ENCODE assay signal across 17 mouse cellular contexts in the genomic region with DNA sequence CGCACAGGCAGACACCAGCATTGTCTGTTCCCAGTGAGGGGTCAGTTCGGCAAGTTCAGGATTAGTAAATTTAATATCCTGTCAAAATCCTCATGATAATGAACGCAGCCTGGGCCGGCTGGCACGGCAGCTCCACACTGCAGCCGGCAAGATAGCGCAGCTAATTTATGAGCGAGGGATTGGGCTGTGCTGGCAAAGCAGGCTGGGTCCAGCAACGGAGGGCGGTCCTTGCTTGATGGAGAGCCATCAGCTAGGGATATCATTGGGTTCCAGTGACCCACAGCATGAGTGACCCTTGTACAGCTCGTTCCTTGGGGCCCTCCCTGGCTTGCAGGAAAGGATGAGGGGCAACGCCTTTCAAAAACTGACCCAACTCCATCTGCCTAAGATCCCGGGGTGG. TPM values are rescaled to one million over a fixed set of nuclear protein-coding genes. Genes with fewer than 3 reads are reported as not detected.
DNase-seq lines count a peak whose midpoint lies in the region; ATAC-seq and TF ChIP-seq lines count a peak whose summit lies in the region.
"Had no signal": no experiment of that assay in that cellular context is flagged by ENCODE, and none has a peak within 500 bp of the region (broad histone marks: within the 10 kb centered on the region; RNA-seq: fewer than 3 reads in every experiment).

No protein-coding gene starts in this region.

- intact Hi-C loops in heart, postnatal 10 days (cut with DNase I), result no loop called here

- H3K4me2 ChIP-seq in embryonic facial prominence, embryonic 11.5 days (ENCODE audit: low read depth, low read length), result no peak overlapping the region
- H3K4me2 ChIP-seq in forebrain, postnatal 0 days (ENCODE audit: low read depth), result peak overlapping the region; percentile 41
- peak overlapping the region; percentile 13; the same call in 1 of the 2 replicates for H3K4me2 ChIP-seq in midbrain, embryonic 11.5 days
- H3K4me2 ChIP-seq in neural tube, embryonic 15.5 days, result peak overlapping the region; percentile 13
- H3K4me2 ChIP-seq: kidney, embryonic 15.5 days had no signal

- H3K9ac ChIP-seq in embryonic facial prominence, embryonic 11.5 days (replicated peaks; ENCODE audit: low read length), result no peak overlapping the region
- peak overlapping the region; percentile 33 for H3K9ac ChIP-seq in forebrain, postnatal 0 days
- H3K9ac ChIP-seq in midbrain, embryonic 11.5 days (ENCODE audit: low read length), result no peak overlapping the region
- H3K9ac ChIP-seq in neural tube, embryonic 15.5 days (replicated peaks), result no peak overlapping the region
- H3K9ac ChIP-seq: kidney, embryonic 15.5 days had no signal

- H3K36me3 ChIP-seq in embryonic facial prominence, embryonic 11.5 days (replicated peaks; ENCODE audit: control insufficient read depth, insufficient read depth, low read depth, low read length), result no peaks in the 10 kb centered on the region
- no peaks in the 10 kb centered on the region for H3K36me3 ChIP-seq in embryonic facial prominence, embryonic 10.5 days (replicated peaks)
- no peaks in the 10 kb centered on the region for H3K36me3 ChIP-seq in forebrain, postnatal 0 days (ENCODE audit: insufficient read depth)
- no peaks in the 10 kb centered on the region for H3K36me3 ChIP-seq in midbrain, embryonic 11.5 days (ENCODE audit: control insufficient read depth, insufficient read depth, low read length)
- no peaks in the 10 kb centered on the region for H3K36me3 ChIP-seq in neural tube, embryonic 15.5 days
- no peaks in the 10 kb centered on the region for H3K36me3 ChIP-seq in kidney, adult 2 months (ENCODE audit: control insufficient read depth, insufficient read depth, low read length)
- H3K36me3 ChIP-seq: kidney, embryonic 15.5 days had no signal

- TF ChIP-seq CTCF in forebrain, postnatal 0 days (IDR thresholded peaks at IDR 0.05; ENCODE audit: low read depth), result no peak
- no peak for TF ChIP-seq CTCF in kidney, adult 2 months (conservative IDR thresholded peaks at IDR 0.05; ENCODE audit: insufficient read depth, insufficient read length, low read depth, low read length)

- H3K27ac ChIP-seq in embryonic facial prominence, embryonic 11.5 days (replicated peaks; ENCODE audit: low read depth, low read length), result no peak overlapping the region
- H3K27ac ChIP-seq in embryonic facial prominence, embryonic 10.5 days (replicated peaks), result no peak overlapping the region
- H3K27ac ChIP-seq in forebrain, postnatal 0 days (ENCODE audit: low read depth, low read length), result peak overlapping the region; percentile 76
- H3K27ac ChIP-seq in midbrain, embryonic 11.5 days (ENCODE audit: low read depth, low read length), result peak overlapping the region; percentile 35
- H3K27ac ChIP-seq in neural tube, embryonic 15.5 days (replicated peaks), result no peak overlapping the region
- no peak overlapping the region for H3K27ac ChIP-seq in kidney, adult 2 months (ENCODE audit: insufficient read depth, low read depth, low read length)
- H3K27ac ChIP-seq: kidney, embryonic 15.5 days; layer of hippocampus, adult 2 months had no signal

- no peak for DNase-seq in embryonic facial prominence, embryonic 11.5 days (ENCODE audit: low spot score)
- no peak for DNase-seq in embryonic facial prominence, embryonic 10.5 days (ENCODE audit: low spot score)
- peak; percentile 53 for DNase-seq in forebrain, postnatal 0 days
- no peak for DNase-seq in midbrain, embryonic 11.5 days (ENCODE audit: low spot score, missing footprints)
- DNase-seq in spleen, postnatal 14 days (ENCODE audit: low spot score in 2 of 2), result no peak
- no peak for DNase-seq in heart, postnatal 10 days
- no peak for DNase-seq in kidney, adult 2 months
- DNase-seq: adrenal gland, postnatal 25 days; B cell, adult 2 months; heart, postnatal 4 days; liver; lung, adult 2 months had no signal

- ATAC-seq in embryonic facial prominence, embryonic 11.5 days (replicated peaks; ENCODE audit: insufficient number of reproducible peaks, low FRiP score, low TSS enrichment, low read depth), result 0 out of 2 replicates have a peak, but pooled peaks have one; percentile 8
- ATAC-seq in forebrain, postnatal 0 days, result peak; percentile 23; the same call in 1 of the 2 replicates
- ATAC-seq in midbrain, embryonic 11.5 days (ENCODE audit: low FRiP score), result peak; percentile 38
- 0 out of 2 replicates have a peak, but pooled peaks have one; percentile 19 for ATAC-seq in neural tube, embryonic 15.5 days (ENCODE audit: low FRiP score)

- WGBS in embryonic facial prominence, embryonic 11.5 days, result 68% methylated on average over 13 of the region's 13 CpGs
- WGBS in embryonic facial prominence, embryonic 10.5 days, result 69% methylated on average over 13 of the region's 13 CpGs
- WGBS in forebrain, postnatal 0 days, result 11% methylated on average over 13 of the region's 13 CpGs
- 50% methylated on average over 13 of the region's 13 CpGs for WGBS in midbrain, embryonic 11.5 days
- WGBS in neural tube, embryonic 15.5 days, result 29% methylated on average over 13 of the region's 13 CpGs
- WGBS in kidney, adult 2 months, result 62% methylated on average over 13 of the region's 13 CpGs

- peaks cover 5% of the 10 kb centered on the region; the same call in 1 of the 2 replicates for H3K4me1 ChIP-seq in embryonic facial prominence, embryonic 11.5 days (ENCODE audit: control insufficient read depth, insufficient read depth, low read length)
- peaks cover 54% of the 10 kb centered on the region for H3K4me1 ChIP-seq in embryonic facial prominence, embryonic 10.5 days
- H3K4me1 ChIP-seq in forebrain, postnatal 0 days (ENCODE audit: insufficient read depth), result peaks cover 29% of the 10 kb centered on the region
- peaks cover 34% of the 10 kb centered on the region for H3K4me1 ChIP-seq in midbrain, embryonic 11.5 days (ENCODE audit: control insufficient read depth, insufficient read depth, low read length)
- H3K4me1 ChIP-seq in neural tube, embryonic 15.5 days, result peaks cover 44% of the 10 kb centered on the region
- no peaks in the 10 kb centered on the region for H3K4me1 ChIP-seq in kidney, adult 2 months (ENCODE audit: control insufficient read depth, insufficient read depth, low read length)

- no peak overlapping the region for H3K4me3 ChIP-seq in embryonic facial prominence, embryonic 11.5 days (ENCODE audit: low read depth, low read length)
- no peak overlapping the region for H3K4me3 ChIP-seq in embryonic facial prominence, embryonic 10.5 days
- peak overlapping the region; percentile 4; the same call in 1 of the 2 replicates for H3K4me3 ChIP-seq in forebrain, postnatal 0 days (ENCODE audit: low read depth, low read length)
- no peak overlapping the region for H3K4me3 ChIP-seq in midbrain, embryonic 11.5 days (ENCODE audit: low read depth, low read length)
- H3K4me3 ChIP-seq in neural tube, embryonic 15.5 days (replicated peaks), result no peak overlapping the region
- H3K4me3 ChIP-seq in kidney, adult 2 months (ENCODE audit: insufficient read depth, low read depth, low read length), result no peak overlapping the region
- H3K4me3 ChIP-seq: kidney, embryonic 15.5 days; layer of hippocampus, adult 2 months had no signal

- no peak for TF ChIP-seq POLR2A in kidney, adult 2 months (IDR thresholded peaks at IDR 0.05; ENCODE audit: low read depth, low read length)

- no peaks in the 10 kb centered on the region for H3K9me3 ChIP-seq in embryonic facial prominence, embryonic 11.5 days (replicated peaks; ENCODE audit: control insufficient read depth, low read length)
- no peaks in the 10 kb centered on the region for H3K9me3 ChIP-seq in embryonic facial prominence, embryonic 10.5 days
- H3K9me3 ChIP-seq in forebrain, postnatal 0 days (ENCODE audit: low read length), result no peaks in the 10 kb centered on the region
- H3K9me3 ChIP-seq in midbrain, embryonic 11.5 days (ENCODE audit: control insufficient read depth, low read length), result no peaks in the 10 kb centered on the region
- H3K9me3 ChIP-seq in neural tube, embryonic 15.5 days (replicated peaks), result no peaks in the 10 kb centered on the region
- H3K9me3 ChIP-seq: kidney, embryonic 15.5 days had no signal

- H3K27me3 ChIP-seq in embryonic facial prominence, embryonic 11.5 days (ENCODE audit: control insufficient read depth, insufficient read depth, low read length), result peaks cover 7% of the 10 kb centered on the region
- H3K27me3 ChIP-seq in embryonic facial prominence, embryonic 10.5 days (replicated peaks; ENCODE audit: low read depth, poor library complexity, severe bottlenecking), result peaks cover 98% of the 10 kb centered on the region
- peaks cover 11% of the 10 kb centered on the region for H3K27me3 ChIP-seq in forebrain, postnatal 0 days (ENCODE audit: insufficient read depth, low read length)
- peaks cover 87% of the 10 kb centered on the region for H3K27me3 ChIP-seq in midbrain, embryonic 11.5 days (ENCODE audit: control insufficient read depth, insufficient read depth, low read length)
- peaks cover 45% of the 10 kb centered on the region for H3K27me3 ChIP-seq in neural tube, embryonic 15.5 days (replicated peaks)
- no peaks in the 10 kb centered on the region for H3K27me3 ChIP-seq in kidney, adult 2 months (replicated peaks; ENCODE audit: control insufficient read depth, insufficient read depth, low read length)

RNA-seq across cellular contexts. Expression of gene A230072I06Rik, which starts 48.6 kb away (rescaled TPM):
- polyA plus RNA-seq in embryonic facial prominence, embryonic 11.5 days (2014; fragmentation: Nextera tagmentation; extraction: Ambion mirVana), result not detected in 2 replicates
- polyA plus RNA-seq in embryonic facial prominence, embryonic 10.5 days (2016; fragmentation: Nextera tagmentation; extraction: Ambion mirVana), result not detected in 2 replicates
- 0.15 and 0.48 TPM in 2 replicates for total RNA-seq in forebrain, postnatal 0 days (2014; rRNA removed)
- polyA plus RNA-seq in forebrain, postnatal 0 days (2015; fragmentation: Nextera tagmentation; extraction: Ambion mirVana), result not detected in 2 replicates
- not detected in 2 replicates for polyA plus RNA-seq in midbrain, embryonic 11.5 days (2014; fragmentation: Nextera tagmentation; extraction: Ambion mirVana)
- not detected in 2 replicates for polyA plus RNA-seq in neural tube, embryonic 15.5 days (2015; fragmentation: Nextera tagmentation; extraction: Ambion mirVana)
- total RNA-seq in heart, postnatal 10 days (2021), result not detected
- polyA plus RNA-seq in kidney, adult 2 months (2012; rRNA removed), result not detected in 2 replicates
- total RNA-seq: adrenal gland, postnatal 25 days; common myeloid progenitor, adult 5-6 weeks; heart, postnatal 4 days; layer of hippocampus, adult 2 months; left cerebral cortex, adult 8-10 months had no signal
- polyA plus RNA-seq: kidney, embryonic 15.5 days; lung, adult 2 months had no signal

Comparison
In these comparisons a context has a peak if more than half of its experiments do, and no peak if none do; other contexts are left out.
1. H3K27ac ChIP-seq: peak in forebrain, postnatal 0 days (single experiment) and midbrain, embryonic 11.5 days (single experiment); none in embryonic facial prominence, embryonic 11.5 days (single experiment), embryonic facial prominence, embryonic 10.5 days (single experiment), neural tube, embryonic 15.5 days (single experiment) and kidney, adult 2 months (single experiment).
2. Peak in every context shown above with its lines, with median percentiles within 50 percentile points of each other: ATAC-seq.